Mouse (Mus musculus): Measurements from ENCODE around the gene Mettl24. TPM values are rescaled to one million over a fixed set of nuclear protein-coding genes. Genes with fewer than 3 reads are reported as not detected.

The Mettl24 gene
- total and polyA plus RNA-seq, 3 experiments: not detected

DNA sequence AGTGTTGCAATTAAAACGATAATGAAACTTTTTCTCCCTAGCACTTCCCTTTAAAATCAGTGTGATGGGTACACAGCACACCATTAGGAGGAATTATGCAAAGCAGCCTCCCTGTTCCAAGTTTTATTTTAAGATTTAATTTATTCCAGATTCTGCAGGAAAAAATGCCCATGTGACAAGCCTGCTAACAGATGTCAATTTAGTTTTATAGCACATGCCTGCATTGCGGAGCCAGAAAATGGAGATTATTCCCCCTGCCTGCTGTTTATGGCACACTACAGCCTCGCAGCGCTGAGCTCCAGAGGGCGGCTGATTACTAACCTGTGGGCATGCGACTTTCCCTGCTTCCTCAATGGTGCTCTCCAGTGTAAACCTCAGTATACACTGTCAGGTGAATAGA lies 79.5 kb downstream of the Mettl24 start:
- H3K4me3 ChIP-seq (ENCODE audit: control insufficient read depth in 1 of 2, insufficient read depth in 1 of 2, low read depth in 2 of 2, low read length in 2 of 2): no peak overlapping the region
- H3K9ac ChIP-seq (ENCODE audit: control insufficient read depth, low read depth, low read length, poor library complexity, severe bottlenecking): no peak overlapping the region
- no peak for DNase-seq (ENCODE audit: low read depth, low spot score)
- no peaks in the 10 kb centered on the region for H3K9me3 ChIP-seq (replicated peaks; ENCODE audit: insufficient read depth, low read length)
- no peak overlapping the region for H3K27ac ChIP-seq (ENCODE audit: control insufficient read depth, low read depth, low read length)
- no peak for TF ChIP-seq TBP (IDR thresholded peaks at IDR 0.05; ENCODE audit: low read depth, low read length)
- no peak for TF ChIP-seq MYB (IDR thresholded peaks at IDR 0.05; ENCODE audit: low read depth, low read length)
- no peak for TF ChIP-seq E2F4 (IDR thresholded peaks at IDR 0.05; ENCODE audit: borderline replicate concordance, low read depth, low read length)
- no peak for TF ChIP-seq CTCF (IDR thresholded peaks at IDR 0.05 in 2 of 3, conservative IDR thresholded peaks at IDR 0.05 in 1 of 3; ENCODE audit: control insufficient read depth in 1 of 3, insufficient read depth in 1 of 3, low read depth in 2 of 3, low read length in 3 of 3, poor library complexity in 1 of 3, severe bottlenecking in 1 of 3)
- no peak for TF ChIP-seq ETS1 (IDR thresholded peaks at IDR 0.05; ENCODE audit: low read depth, low read length)
- no peak for TF ChIP-seq SIN3A (IDR thresholded peaks at IDR 0.05; ENCODE audit: low read length)
- peaks cover 0 to 4% of the 10 kb centered on the region in 2 experiments; a peak in 2 of 4 replicates for H3K36me3 ChIP-seq (ENCODE audit: control insufficient read depth in 1 of 2, insufficient read depth in 2 of 2, low read length in 2 of 2)
- H3K79me2 ChIP-seq (ENCODE audit: control insufficient read depth, insufficient read depth, low read length, poor library complexity): no peaks in the 10 kb centered on the region
- peaks cover 0 to 9% of the 10 kb centered on the region in 2 experiments; a peak in 2 of 4 replicates for H3K4me1 ChIP-seq (ENCODE audit: control insufficient read depth in 1 of 2, insufficient read depth in 2 of 2, low read length in 2 of 2)
- H3K27me3 ChIP-seq (ENCODE audit: control insufficient read depth in 1 of 2, insufficient read depth in 2 of 2, low read length in 2 of 2): peaks cover 0 to 2% of the 10 kb centered on the region in 2 experiments; a peak in 3 of 4 replicates

GRCm38 (mm10) chr10:40763084-40763720 lies 80.1 kb downstream of the Mettl24 start:
- Histone ChIP-seq H3K9ac (ENCODE audit: control insufficient read depth, low read depth, low read length, poor library complexity, severe bottlenecking) (no peak overlapping the region), H3K9me3 (replicated peaks; ENCODE audit: insufficient read depth, low read length) (no peaks in the 10 kb centered on the region), H3K4me1 (ENCODE audit: control insufficient read depth in 1 of 2, insufficient read depth in 2 of 2, low read length in 2 of 2) (peaks cover 0 to 9% of the 10 kb centered on the region in 2 experiments; a peak in 2 of 4 replicates), H3K36me3 (ENCODE audit: control insufficient read depth in 1 of 2, insufficient read depth in 2 of 2, low read length in 2 of 2) (peaks cover 0 to 4% of the 10 kb centered on the region in 2 experiments; a peak in 2 of 4 replicates), H3K27ac (ENCODE audit: control insufficient read depth, low read depth, low read length) (no peak overlapping the region), H3K4me3 (ENCODE audit: control insufficient read depth in 1 of 2, insufficient read depth in 1 of 2, low read depth in 2 of 2, low read length in 2 of 2) (no peak overlapping the region), H3K27me3 (ENCODE audit: control insufficient read depth in 1 of 2, insufficient read depth in 2 of 2, low read length in 2 of 2) (peaks cover 0 to 2% of the 10 kb centered on the region in 2 experiments; a peak in 3 of 4 replicates), H3K79me2 (ENCODE audit: control insufficient read depth, insufficient read depth, low read length, poor library complexity) (no peaks in the 10 kb centered on the region)
- TF ChIP-seq MEF2A (IDR thresholded peaks at IDR 0.05; ENCODE audit: extremely low read depth, insufficient replicate concordance, low read depth, low read length, poor library complexity, severe bottlenecking) (no peak), MXI1 (IDR thresholded peaks at IDR 0.05; ENCODE audit: low read depth, low read length) (no peak)
- no peak for DNase-seq (ENCODE audit: low read depth, low spot score)

- TF ChIP-seq USF2 (IDR thresholded peaks at IDR 0.05; ENCODE audit: borderline replicate concordance in 1 of 2, insufficient read depth in 1 of 2, low read depth in 1 of 2, low read length in 2 of 2): no peak
- no peak for TF ChIP-seq MYC (IDR thresholded peaks at IDR 0.05; ENCODE audit: low read depth, low read length)
- TF ChIP-seq GATA1 (IDR thresholded peaks at IDR 0.05; ENCODE audit: low read depth, low read length): no peak
- TF ChIP-seq CHD2 (IDR thresholded peaks at IDR 0.05; ENCODE audit: low read length): no peak
- TF ChIP-seq ZMIZ1 (IDR thresholded peaks at IDR 0.05; ENCODE audit: low read depth, low read length): no peak
- no peak for TF ChIP-seq UBTF (IDR thresholded peaks at IDR 0.05; ENCODE audit: borderline replicate concordance, insufficient read depth, low read depth, low read length)
- no peak for TF ChIP-seq KAT2A (conservative IDR thresholded peaks at IDR 0.05; ENCODE audit: low read depth, low read length)
- no peak overlapping the region for H3K9ac ChIP-seq (ENCODE audit: control insufficient read depth, low read depth, low read length, poor library complexity, severe bottlenecking)
- DNase-seq (ENCODE audit: low read depth, low spot score): no peak
- peaks cover 2 to 7% of the 10 kb centered on the region in 2 experiments; a peak in 3 of 4 replicates for H3K27me3 ChIP-seq (ENCODE audit: control insufficient read depth in 1 of 2, insufficient read depth in 2 of 2, low read length in 2 of 2)
- H3K9me3 ChIP-seq (replicated peaks; ENCODE audit: insufficient read depth, low read length): no peaks in the 10 kb centered on the region
- H3K36me3 ChIP-seq (ENCODE audit: control insufficient read depth in 1 of 2, insufficient read depth in 2 of 2, low read length in 2 of 2): no peaks in the 10 kb centered on the region
- H3K79me2 ChIP-seq (ENCODE audit: control insufficient read depth, insufficient read depth, low read length, poor library complexity): no peaks in the 10 kb centered on the region
- no peaks in the 10 kb centered on the region for H3K4me1 ChIP-seq (ENCODE audit: control insufficient read depth in 1 of 2, insufficient read depth in 2 of 2, low read length in 2 of 2)
- H3K27ac ChIP-seq (ENCODE audit: control insufficient read depth, low read depth, low read length): no peak overlapping the region
- H3K4me3 ChIP-seq (ENCODE audit: control insufficient read depth in 1 of 2, insufficient read depth in 1 of 2, low read depth in 2 of 2, low read length in 2 of 2): no peak overlapping the region
Measured at GRCm38 (mm10) chr10:40772266-40772665, 89.2 kb downstream of the Mettl24 start.

Data from MEL (cell line).